Mouse (Mus musculus) CD4-positive, CD25-positive, alpha-beta regulatory T cell, adult 4 months (primary cell): Measurements from ENCODE around the gene Map7d1. TPM values are rescaled to one million over a fixed set of nuclear protein-coding genes. Genes with fewer than 3 reads are reported as not detected.
"Not testable (repeated sequence)": the region's sequence is repeated elsewhere in the genome, so short reads cannot be mapped to it uniquely, and the experiment has no call there.

Experiments used
- ATAC-seq: one replicate; pipeline ENCODE4 v1.8.0; 2017
- polyA plus RNA-seq, 2 experiments: library from polyadenylated mRNA; unstranded; fragments of 100-300 nt; shearing (Covaris generic); gene quantifications; one replicate each; pipeline ENCODE4 v1.2.1; 2017

Gene Map7d1
- polyA plus RNA-seq, 2 experiments from 2014 or later, result 2.0 to 6.3 TPM

GRCm38 (mm10) chr4:126239862-126240475 lies 16.2 kb downstream of the Map7d1 start:
- no peak for ATAC-seq

DNA sequence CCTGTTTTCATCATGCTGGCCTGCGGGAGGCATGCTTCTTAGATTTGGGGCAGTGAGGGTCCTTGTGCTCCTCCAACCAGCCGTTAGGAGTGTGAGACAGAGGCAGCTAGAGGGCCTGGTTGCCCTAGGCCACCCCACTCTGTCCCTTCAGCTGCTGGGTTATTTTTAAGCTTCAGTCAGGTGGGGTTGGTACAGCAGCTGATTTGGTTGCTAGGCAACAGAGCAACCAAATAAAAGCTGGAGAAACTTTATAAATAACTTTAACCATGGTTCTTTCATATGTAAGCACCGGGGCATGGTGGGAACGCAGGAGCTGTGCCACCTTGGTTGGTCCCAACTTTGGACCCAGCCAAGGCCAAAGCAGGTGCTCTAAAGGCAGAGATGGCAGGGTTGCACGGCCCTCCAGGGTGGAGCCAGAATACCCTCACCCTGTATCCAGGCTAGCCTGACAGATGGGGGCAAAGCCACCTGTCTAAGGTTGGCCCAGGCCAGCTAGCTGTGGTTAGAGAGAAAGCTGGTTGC lies 18.4 kb downstream of the Map7d1 start:
- no peak for ATAC-seq

DNA sequence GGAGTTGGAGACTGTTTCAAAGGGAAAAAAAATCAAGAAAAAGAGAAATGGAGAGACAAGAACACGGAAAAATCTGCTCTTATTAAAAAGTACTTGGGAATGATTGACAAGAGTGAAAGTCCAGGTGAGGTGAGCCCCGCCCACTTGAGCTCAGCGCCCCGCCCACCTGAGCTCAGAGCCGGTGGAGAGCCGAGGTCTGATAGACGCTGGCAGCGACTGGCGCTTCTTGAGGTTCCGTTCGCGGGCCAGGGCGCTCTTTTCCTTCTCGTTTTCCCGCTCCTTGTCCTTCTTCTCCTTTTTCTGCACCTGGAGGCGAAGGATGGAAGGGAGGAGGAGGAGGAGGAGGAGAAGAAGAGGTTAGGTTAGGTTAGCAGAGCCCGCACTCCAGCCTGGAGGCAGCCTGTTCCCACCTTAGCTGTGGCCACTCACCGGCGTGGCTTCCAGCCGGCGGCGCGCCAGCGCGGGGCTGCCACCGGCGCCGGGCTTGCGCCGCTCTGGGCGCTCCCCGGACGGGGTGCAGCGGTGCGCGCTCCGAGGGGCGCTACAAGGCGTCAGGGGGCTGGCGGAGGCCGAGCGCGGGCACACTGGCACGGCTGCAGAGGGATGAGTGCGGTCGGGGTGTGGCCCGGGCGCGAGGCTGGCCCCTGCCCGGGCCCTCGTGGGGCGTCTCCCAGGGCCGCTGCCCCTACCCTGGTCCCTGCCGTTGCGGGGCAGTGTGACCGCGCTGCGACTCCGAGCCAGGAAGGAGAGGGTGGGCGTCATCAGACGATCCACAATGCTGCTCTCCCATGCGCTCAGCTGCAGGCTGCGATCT lies 19.5 kb downstream of the Map7d1 start:
- ATAC-seq, result no peak

- ATAC-seq, result no peak
Measured at GRCm38 (mm10) chr4:126235191-126235590, 21.0 kb downstream of the Map7d1 start.

DNA sequence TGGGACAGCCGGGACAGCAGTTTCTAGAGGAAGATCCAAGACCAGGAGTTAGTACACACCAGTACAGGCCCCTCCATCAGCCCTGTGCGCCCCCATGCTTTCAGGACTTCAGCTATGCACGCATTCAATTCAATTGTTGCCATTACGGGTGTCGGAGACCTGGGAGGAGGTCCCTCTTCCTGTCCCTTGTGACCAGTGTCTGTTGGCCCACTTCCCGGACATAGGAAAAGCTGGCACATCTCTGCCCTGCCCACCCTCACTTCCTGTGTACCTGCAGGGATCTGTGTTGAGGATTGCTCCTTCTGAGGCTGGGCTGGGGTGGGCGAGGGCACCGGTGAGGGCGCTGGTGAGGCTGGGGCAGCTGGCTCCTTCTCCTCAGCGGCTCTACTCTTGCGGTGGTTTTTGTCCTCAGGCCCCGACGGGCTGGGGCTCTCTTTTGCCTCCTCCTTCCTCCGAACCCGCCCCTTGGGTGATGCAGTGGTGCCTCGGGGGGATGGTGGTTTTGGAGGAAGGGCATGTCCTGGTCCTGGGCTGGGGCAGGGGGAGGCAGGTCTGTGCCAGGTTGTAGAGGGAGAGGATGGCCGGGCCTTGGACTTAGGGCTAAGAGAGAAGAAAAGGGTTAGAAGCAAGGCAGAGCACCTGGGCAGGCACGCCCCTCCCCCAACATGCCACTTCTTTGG lies 21.5 kb downstream of the Map7d1 start:
- no peak for ATAC-seq

DNA sequence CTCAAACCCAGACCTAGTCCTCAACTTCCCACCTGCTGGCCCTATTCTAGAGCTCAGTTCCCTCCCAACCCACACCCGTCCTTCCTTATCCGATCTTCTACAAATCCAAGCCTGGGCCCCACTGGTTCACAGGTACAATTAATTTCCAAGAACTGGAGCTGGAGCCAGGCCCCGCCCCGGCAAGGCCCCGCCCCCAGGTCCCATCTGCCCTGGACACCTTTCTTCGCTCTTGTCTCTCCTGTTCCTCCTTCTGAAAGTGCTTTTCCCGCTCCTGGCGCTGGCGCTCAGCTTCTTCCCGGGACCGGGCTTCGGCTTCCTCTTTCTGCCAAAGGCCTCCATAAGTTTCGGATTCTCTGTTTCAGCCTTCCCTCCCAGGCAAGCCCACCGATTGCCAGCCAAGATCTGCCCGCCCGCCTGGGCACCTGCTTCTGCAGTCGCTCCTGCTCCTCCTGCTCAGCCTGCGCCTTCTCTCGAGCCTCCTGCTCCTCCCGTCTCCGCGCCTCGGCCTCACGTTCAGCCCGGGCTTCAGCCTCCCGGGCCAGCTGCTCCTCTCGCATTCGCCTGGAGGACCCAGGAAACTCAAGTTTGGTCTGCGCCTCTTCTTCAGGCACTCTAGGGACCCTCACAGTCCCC lies 22.4 kb downstream of the Map7d1 start:
- ATAC-seq, result no peak

- ATAC-seq, result no peak
Measured at GRCm38 (mm10) chr4:126229900-126230299, 26.2 kb downstream of the Map7d1 start.

GRCm38 (mm10) chr4:126228144-126228543 lies 28.0 kb downstream of the Map7d1 start:
- ATAC-seq, result no peak

DNA sequence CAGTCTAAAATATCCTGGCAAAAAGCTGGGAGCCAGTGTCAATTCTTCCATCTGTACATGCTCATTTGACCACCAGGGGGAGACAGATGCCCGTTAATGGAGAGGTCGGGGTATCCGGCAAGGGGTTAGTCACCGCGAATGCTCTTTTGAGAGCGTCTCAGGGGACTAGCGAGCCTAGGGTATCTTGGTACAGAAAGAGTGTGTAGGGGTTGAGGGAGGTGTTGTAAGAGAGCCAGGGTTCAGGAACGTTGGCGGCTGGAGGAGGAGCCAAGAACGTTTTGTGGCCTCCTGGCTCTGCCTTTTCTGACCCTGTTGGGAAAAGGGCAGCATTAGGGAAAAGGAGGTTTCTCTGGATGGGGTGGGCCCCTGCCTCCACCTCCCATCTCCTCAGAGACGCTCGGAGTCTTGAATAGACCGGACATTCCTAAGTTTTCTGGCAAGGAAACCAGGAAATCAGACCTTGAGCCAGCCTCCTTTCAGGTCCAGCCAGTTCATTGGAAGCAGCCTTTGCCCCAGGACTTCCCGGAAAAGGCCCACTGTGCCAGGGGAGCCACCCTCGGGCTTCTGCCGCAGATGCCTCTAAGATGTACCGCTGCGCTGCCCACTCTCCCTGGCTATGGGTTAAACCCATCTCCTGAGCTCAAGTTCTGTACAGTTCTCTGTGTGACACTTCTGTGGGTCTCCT lies 28.9 kb downstream of the Map7d1 start:
- peak; percentile 95 for ATAC-seq

DNA sequence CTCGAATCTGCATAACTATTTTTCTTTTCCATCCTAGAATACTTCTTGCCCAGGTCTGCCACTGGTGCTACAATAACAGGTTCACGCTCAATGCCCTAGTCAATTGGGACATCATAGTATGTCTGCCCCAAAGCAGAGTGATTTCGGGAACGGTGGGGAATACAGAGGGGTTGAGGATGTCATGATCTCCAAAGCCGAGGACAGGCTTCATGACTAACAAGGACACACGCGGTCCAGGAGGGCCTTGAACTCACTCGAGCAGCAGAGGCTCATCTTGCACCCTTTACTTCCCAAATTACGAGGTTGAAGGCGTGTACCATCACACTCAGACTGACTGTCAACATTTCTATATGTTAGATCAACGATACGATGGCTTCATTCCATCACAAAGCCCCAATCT lies 29.5 kb downstream of the Map7d1 start:
- peak; percentile 19 for ATAC-seq

GRCm38 (mm10) chr4:126222631-126223030 lies 33.5 kb downstream of the Map7d1 start:
- no peak for ATAC-seq

DNA sequence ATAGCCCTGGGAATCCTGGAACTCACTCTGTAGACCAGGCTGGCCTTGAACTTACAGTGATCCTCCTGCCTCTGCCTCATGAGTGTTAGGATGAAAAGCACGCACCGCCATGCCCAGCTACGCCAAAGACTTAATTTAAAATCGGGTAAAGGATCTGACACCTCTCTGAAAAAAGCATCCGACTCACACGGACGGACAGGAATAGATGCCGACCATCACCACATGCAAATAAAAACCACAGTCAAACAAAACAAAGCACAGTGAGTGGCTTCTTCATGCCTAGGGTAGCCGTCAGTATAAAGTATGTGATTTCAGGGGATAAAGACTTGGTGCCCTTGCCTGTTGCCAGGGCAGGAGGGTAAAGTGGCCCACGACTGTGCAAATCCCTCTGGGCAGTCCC lies 36.1 kb downstream of the Map7d1 start:
- ATAC-seq, result no peak

GRCm38 (mm10) chr4:126219540-126219939 lies 36.6 kb downstream of the Map7d1 start:
- ATAC-seq, result not testable (repeated sequence)

DNA sequence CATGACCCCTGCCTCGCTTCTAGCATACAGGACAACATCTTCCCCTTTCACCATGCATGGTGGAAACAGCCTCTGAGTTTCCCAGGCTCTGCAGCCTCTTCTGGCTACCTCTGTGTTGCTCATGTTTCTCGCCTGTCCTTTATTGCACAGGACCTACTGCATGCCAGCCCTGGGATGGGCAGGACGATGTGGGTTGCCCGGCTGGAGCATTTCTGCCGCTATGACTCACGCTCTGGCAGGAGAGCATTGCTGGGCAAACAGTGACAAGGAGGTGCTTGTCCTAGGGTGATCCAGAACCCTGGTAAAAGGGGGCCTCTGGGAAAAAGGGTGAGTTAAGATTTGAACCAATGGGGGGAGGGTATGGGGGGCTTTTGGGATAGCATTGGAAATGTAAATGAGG lies 38.4 kb downstream of the Map7d1 start:
- ATAC-seq, result no peak

DNA sequence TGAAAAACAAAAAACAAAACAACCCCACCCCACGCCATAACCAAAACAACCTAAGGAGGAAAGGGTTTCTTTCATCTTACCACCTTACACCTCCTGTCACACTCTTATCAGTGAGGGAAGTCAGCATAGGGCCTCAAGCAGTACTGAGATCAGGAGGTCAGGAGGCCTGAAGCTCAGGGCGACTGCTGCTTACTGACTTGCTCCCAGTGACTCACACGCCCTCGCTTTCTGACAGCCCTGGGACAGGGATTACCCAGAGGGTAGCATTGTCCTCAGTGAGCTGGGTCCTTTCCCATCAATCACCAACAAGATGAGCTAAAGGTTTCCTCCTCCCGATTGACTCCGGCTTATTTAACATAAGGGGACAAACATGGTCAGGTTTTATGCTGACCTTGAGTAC lies 49.1 kb downstream of the Map7d1 start:
- ATAC-seq, result no peak

DNA sequence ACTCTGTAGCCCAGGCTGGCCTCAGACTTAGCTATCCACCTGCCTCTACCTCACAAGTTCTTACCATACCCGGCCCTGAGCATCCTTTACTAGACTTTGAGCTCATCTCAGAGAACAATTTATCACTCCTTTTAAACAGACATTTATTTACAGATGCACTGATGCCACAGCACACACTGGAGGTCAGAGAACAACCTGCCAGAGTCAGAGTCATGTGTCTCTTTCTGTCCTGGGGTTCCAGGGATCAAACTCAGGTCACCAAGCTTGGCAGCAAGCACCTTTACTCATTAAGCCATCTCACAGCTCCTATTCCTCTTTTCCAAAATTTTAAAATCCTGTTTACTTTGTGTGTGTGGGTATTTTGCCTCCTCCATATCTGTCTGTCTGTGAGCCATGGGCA lies 50.8 kb downstream of the Map7d1 start:
- ATAC-seq, result no peak

GRCm38 (mm10) chr4:126204661-126205230 lies 51.4 kb downstream of the Map7d1 start:
- ATAC-seq, result no peak

DNA sequence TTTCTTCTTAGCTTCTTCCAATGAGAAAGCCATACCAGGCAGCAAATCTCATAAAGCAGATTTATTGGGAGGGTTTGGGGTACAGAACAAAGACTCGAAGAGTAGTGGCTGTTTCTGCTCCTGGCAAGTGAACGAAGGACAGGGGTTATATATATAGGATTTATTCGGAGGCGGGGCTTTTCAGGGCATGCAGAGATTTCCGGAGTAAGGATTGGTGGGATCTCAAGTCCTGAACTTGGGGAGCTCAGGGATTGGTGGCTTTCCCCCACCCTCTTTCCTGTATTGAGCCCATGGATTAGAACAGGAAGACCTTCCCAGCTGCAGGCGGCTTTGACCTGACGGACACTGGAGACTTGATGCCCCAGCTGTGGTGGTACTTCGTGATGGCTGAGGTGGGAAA lies 52.1 kb downstream of the Map7d1 start:
- no peak for ATAC-seq

- no peak for ATAC-seq
Measured at GRCm38 (mm10) chr4:126203336-126203895, 52.7 kb downstream of the Map7d1 start.

- ATAC-seq, result peak; percentile 87
Measured at GRCm38 (mm10) chr4:126202303-126203181, 53.6 kb downstream of the Map7d1 start, which contains the start of gene Thrap3. Gene Thrap3, minus strand, starts transcription at chr4:126202760.
